Mouse (Mus musculus) forebrain, postnatal 0 days (tissue): ENCODE results near the gene Sik1. TPM values are rescaled to one million over a fixed set of nuclear protein-coding genes. Genes with fewer than 3 reads are reported as not detected.
A peak's percentile ranks its signal among the peaks of the same experiment; 100 is the strongest.

Experiments used
- ATAC-seq: fragments of 200-750 bp; cut with Nextera tagmentation; 2 replicates; pipeline ENCODE4 v1.8.0; 2017; ENCODE audit warnings: mild to moderate bottlenecking, moderate library complexity
- DNase-seq: peaks from one replicate; pipeline ENCODE4 v3.0.0-alpha.2; 2015
- H3K27ac ChIP-seq: fragments of 300-500 bp; sonication (generic); 2 replicates; pipeline ENCODE4 v1.5.1; 2014; ENCODE audit warnings: low read depth, mild to moderate bottlenecking, antibody characterized with exemption, low read length, moderate library complexity, mixed read lengths
- H3K27me3 ChIP-seq: fragments of 300-500 bp; sonication (generic); 2 replicates; pipeline ENCODE4 v1.6.1; 2014; ENCODE audit warnings: mild to moderate bottlenecking, low read length, mixed read lengths; ENCODE audit not compliant: insufficient read depth
- H3K36me3 ChIP-seq: fragments of 300-500 bp; sonication (generic); 2 replicates; pipeline ENCODE4 v1.6.1; 2014; ENCODE audit warnings: mild to moderate bottlenecking, moderate library complexity; ENCODE audit not compliant: insufficient read depth
- H3K4me1 ChIP-seq: fragments of 300-500 bp; sonication (generic); 2 replicates; pipeline ENCODE4 v1.6.1; 2014; ENCODE audit warnings: antibody characterized with exemption; ENCODE audit not compliant: insufficient read depth
- H3K4me2 ChIP-seq: fragments of 300-500 bp; sonication (generic); 2 replicates; pipeline ENCODE4 v1.6.1; 2014; ENCODE audit warnings: low read depth, mild to moderate bottlenecking, moderate library complexity
- H3K4me3 ChIP-seq: fragments of 300-500 bp; sonication (generic); 2 replicates; pipeline ENCODE4 v1.5.1; 2014; ENCODE audit warnings: low read depth, low read length, mixed read lengths
- H3K9ac ChIP-seq: fragments of 300-500 bp; sonication (generic); 2 replicates; pipeline ENCODE4 v1.6.1; 2014; ENCODE audit warnings: mild to moderate bottlenecking
- H3K9me3 ChIP-seq: fragments of 300-500 bp; sonication (generic); 2 replicates; pipeline ENCODE4 v1.6.1; 2016; ENCODE audit warnings: low read length
- CTCF ChIP-seq: sonication (generic); IDR thresholded peaks from 2 replicates; pipeline ENCODE4 v1.5.1; 2016; ENCODE audit warnings: antibody characterized with exemption, control low read depth, low read depth
- WGBS: fragments of 180-500 bp; shearing (Covaris S2); extraction: QIAGEN DNeasy Blood & Tissue Kit; methylation state at CpG from one replicate; pipeline ENCODE4 v1.1.7; 2014; 5-methylcytosine and 5-hydroxymethylcytosine counted together
- polyA plus RNA-seq: library from polyadenylated mRNA; unstranded; fragments of >200 nt; fragmentation: Nextera tagmentation; extraction: Ambion mirVana; gene quantifications from 2 replicates; pipeline ENCODE4 v1.2.1, GENCODE M21; 2015
- total RNA-seq: library from RNA; depleted of rRNA; stranded (reverse); fragments of >200 nt; gene quantifications from 2 replicates; pipeline ENCODE4 v1.2.3, GENCODE M21; 2014

The Sik1 gene
- total and polyA plus RNA-seq, 2 experiments from 2014 or later: 18.6 to 42.2 TPM

- H3K9ac ChIP-seq: no peak overlapping the region
- WGBS: 81% methylated on average over 9 of the region's 9 CpGs
- H3K4me3 ChIP-seq: no peak overlapping the region
- no peak overlapping the region for H3K4me2 ChIP-seq
- H3K27ac ChIP-seq: no peak overlapping the region
- no peaks in the 10 kb centered on the region for H3K27me3 ChIP-seq
- peaks cover 4% of the 10 kb centered on the region; the same call in 1 of the 2 replicates for H3K4me1 ChIP-seq
- H3K36me3 ChIP-seq: no peaks in the 10 kb centered on the region
- ATAC-seq: no peak
- H3K9me3 ChIP-seq: no peaks in the 10 kb centered on the region
- no peak for TF ChIP-seq CTCF
- DNase-seq: no peak
Observed at GRCm38 (mm10) chr17:31825678-31826077, 29.9 kb downstream of the Sik1 start.

GRCm38 (mm10) chr17:31824812-31825211 is 30.8 kb downstream of the Sik1 start:
- peaks cover 4% of the 10 kb centered on the region; the same call in 1 of the 2 replicates for H3K4me1 ChIP-seq
- ATAC-seq (no peak), DNase-seq (no peak)
- H3K4me3 ChIP-seq: no peak overlapping the region
- no peaks in the 10 kb centered on the region for H3K36me3 ChIP-seq
- no peak overlapping the region for H3K4me2 ChIP-seq
- H3K9ac ChIP-seq: no peak overlapping the region
- no peak overlapping the region for H3K27ac ChIP-seq
- no peaks in the 10 kb centered on the region for H3K27me3 ChIP-seq
- WGBS: 91% methylated on average over 7 of the region's 7 CpGs
- no peaks in the 10 kb centered on the region for H3K9me3 ChIP-seq
- no peak for TF ChIP-seq CTCF

- no peaks in the 10 kb centered on the region for H3K27me3 ChIP-seq
- H3K27ac ChIP-seq: no peak overlapping the region
- DNase-seq (no peak), ATAC-seq (no peak)
- H3K4me1 ChIP-seq: 0 out of 2 replicates have a peak, but pooled peaks cover 11% of the 10 kb centered on the region
- H3K36me3 ChIP-seq: no peaks in the 10 kb centered on the region
- H3K4me3 ChIP-seq: no peak overlapping the region
- no peaks in the 10 kb centered on the region for H3K9me3 ChIP-seq
- WGBS: 41% methylated on average over 13 of the region's 13 CpGs
- no peak overlapping the region for H3K9ac ChIP-seq
- H3K4me2 ChIP-seq: no peak overlapping the region
- no peak for TF ChIP-seq CTCF
Observed at GRCm38 (mm10) chr17:31821136-31821933, 34.3 kb downstream of the Sik1 start.

- H3K27ac ChIP-seq: no peak overlapping the region
- peaks cover 14% of the 10 kb centered on the region; the same call in 1 of the 2 replicates for H3K4me1 ChIP-seq
- no peaks in the 10 kb centered on the region for H3K9me3 ChIP-seq
- DNase-seq (no peak), ATAC-seq (no peak)
- 30% methylated on average over 4 of the region's 4 CpGs for WGBS
- no peak for TF ChIP-seq CTCF
- no peaks in the 10 kb centered on the region for H3K36me3 ChIP-seq
- no peak overlapping the region for H3K9ac ChIP-seq
- no peaks in the 10 kb centered on the region for H3K27me3 ChIP-seq
- H3K4me3 ChIP-seq: no peak overlapping the region
- no peak overlapping the region for H3K4me2 ChIP-seq
Observed at GRCm38 (mm10) chr17:31820099-31820846, 35.3 kb downstream of the Sik1 start.

GRCm38 (mm10) chr17:31819372-31819771 is 36.2 kb downstream of the Sik1 start:
- no peak overlapping the region for H3K4me3 ChIP-seq
- no peak for ATAC-seq
- H3K27ac ChIP-seq: no peak overlapping the region
- H3K9ac ChIP-seq: no peak overlapping the region
- H3K9me3 ChIP-seq: no peaks in the 10 kb centered on the region
- H3K4me2 ChIP-seq: no peak overlapping the region
- no peak for DNase-seq
- H3K36me3 ChIP-seq: no peaks in the 10 kb centered on the region
- WGBS: 42% methylated on average over 9 of the region's 9 CpGs
- no peaks in the 10 kb centered on the region for H3K27me3 ChIP-seq
- H3K4me1 ChIP-seq: peaks cover 23% of the 10 kb centered on the region
- TF ChIP-seq CTCF: no peak

- Histone ChIP-seq H3K4me1 (peaks cover 31% of the 10 kb centered on the region), H3K4me3 (no peak overlapping the region), H3K36me3 (no peaks in the 10 kb centered on the region), H3K27me3 (no peaks in the 10 kb centered on the region), H3K4me2 (no peak overlapping the region), H3K9ac (no peak overlapping the region), H3K27ac (no peak overlapping the region), H3K9me3 (no peaks in the 10 kb centered on the region)
- WGBS: 90% methylated on average over 1 of the region's 1 CpGs
- TF ChIP-seq CTCF: no peak
- ATAC-seq: no peak
- DNase-seq: no peak
Observed at GRCm38 (mm10) chr17:31817815-31818214, 37.8 kb downstream of the Sik1 start.

GRCm38 (mm10) chr17:31817203-31817602 is 38.4 kb downstream of the Sik1 start:
- no peak overlapping the region for H3K4me3 ChIP-seq
- H3K9ac ChIP-seq: no peak overlapping the region
- H3K4me2 ChIP-seq: no peak overlapping the region
- H3K4me1 ChIP-seq: peaks cover 31% of the 10 kb centered on the region
- H3K27ac ChIP-seq: 0 out of 2 replicates have a peak overlapping the region, but pooled peaks have one; percentile 11
- 24% methylated on average over 5 of the region's 5 CpGs for WGBS
- DNase-seq (peak; percentile 75), ATAC-seq (peak; percentile 61)
- no peaks in the 10 kb centered on the region for H3K9me3 ChIP-seq
- H3K27me3 ChIP-seq: no peaks in the 10 kb centered on the region
- H3K36me3 ChIP-seq: no peaks in the 10 kb centered on the region
- TF ChIP-seq CTCF: no peak
